Mouse (Mus musculus): ENCODE data around the gene Gm10644. TPM values are rescaled to one million over a fixed set of nuclear protein-coding genes. Genes with fewer than 3 reads are reported as not detected.

The Gm10644 gene
- polyA plus RNA-seq, 1 experiment: 0.62 TPM

DNA sequence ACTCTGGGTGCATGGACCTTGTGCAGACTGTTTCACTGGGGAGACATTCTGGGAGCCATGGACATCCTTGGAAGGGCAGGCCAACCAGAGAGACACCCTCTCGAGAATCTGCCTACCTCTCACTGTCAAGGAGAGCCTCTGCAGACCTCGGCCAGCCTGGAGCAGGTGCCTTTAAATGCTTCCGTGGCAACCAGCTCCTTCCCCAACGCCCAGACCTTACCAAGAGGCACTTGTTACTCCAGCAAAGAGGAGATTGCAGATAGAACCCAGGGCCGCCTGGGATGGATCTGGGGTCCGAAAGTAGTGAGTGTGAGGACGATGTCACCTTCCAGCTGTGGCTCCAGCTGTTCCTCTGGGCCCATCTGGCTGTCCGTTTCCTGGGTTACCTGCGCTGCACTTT lies 23.2 kb upstream of the Gm10644 start:
- no peak for TF ChIP-seq CTCF (IDR thresholded peaks at IDR 0.05; ENCODE audit: borderline replicate concordance, extremely low read depth, insufficient read depth, insufficient read length)
- no peak for TF ChIP-seq POLR2A (IDR thresholded peaks at IDR 0.05; ENCODE audit: borderline replicate concordance, extremely low read depth, insufficient read depth, insufficient read length, poor library complexity, severe bottlenecking)
- DNase-seq (ENCODE audit: low read depth): no peak

DNA sequence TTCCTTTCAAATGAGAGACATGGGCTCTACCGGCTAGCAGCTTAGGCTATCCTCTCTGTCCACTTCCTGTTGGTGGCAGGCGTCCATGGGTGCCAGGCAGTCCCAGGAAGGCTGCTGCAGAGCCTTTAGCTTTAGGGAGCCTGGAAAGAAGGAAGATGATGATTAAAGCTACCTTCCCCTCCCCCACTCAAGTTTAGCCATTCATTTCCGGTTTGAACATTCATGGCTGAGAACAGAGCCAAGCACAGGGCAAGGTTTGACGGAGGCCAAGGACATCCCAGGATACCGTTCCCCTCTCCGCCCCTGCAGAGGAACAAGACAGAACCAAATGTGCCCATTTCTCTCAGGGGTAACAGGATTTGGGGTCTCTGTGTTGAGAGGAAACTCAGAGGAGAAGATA lies 22.6 kb upstream of the Gm10644 start:
- TF ChIP-seq POLR2A (IDR thresholded peaks at IDR 0.05; ENCODE audit: borderline replicate concordance, extremely low read depth, insufficient read depth, insufficient read length, poor library complexity, severe bottlenecking) (no peak), CTCF (IDR thresholded peaks at IDR 0.05; ENCODE audit: borderline replicate concordance, extremely low read depth, insufficient read depth, insufficient read length) (no peak)
- no peak for DNase-seq (ENCODE audit: low read depth)

DNA sequence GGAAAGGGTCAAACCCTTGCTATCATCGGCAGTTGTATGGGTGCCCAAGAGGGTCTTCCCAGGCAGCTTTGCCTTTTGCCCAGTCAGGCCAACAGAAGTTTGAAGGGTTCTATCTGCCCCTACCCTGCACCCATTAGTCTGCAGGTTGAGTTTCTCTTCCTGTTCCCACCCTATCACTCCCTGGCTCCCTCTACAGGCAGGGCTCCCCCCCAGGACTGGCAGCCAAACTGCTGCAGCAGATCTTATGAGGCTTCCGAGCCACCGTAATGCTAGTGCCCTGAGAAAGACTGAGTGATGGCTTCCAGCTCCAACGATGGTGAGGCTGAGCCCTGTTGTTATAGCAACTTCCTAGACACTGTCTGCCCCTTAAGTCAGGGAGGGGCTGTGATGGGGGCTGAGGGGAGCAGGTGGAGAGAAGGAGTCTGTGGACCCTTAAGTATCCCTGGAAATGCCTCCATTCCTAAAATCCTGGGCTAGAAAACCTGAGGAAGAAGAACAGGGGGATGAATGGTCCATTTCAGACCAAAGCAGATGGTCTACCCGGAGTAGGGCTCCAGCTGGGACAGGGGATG lies 21.9 kb upstream of the Gm10644 start:
- DNase-seq (ENCODE audit: low read depth): no peak
- TF ChIP-seq CTCF (IDR thresholded peaks at IDR 0.05; ENCODE audit: borderline replicate concordance, extremely low read depth, insufficient read depth, insufficient read length): no peak
- no peak for TF ChIP-seq POLR2A (IDR thresholded peaks at IDR 0.05; ENCODE audit: borderline replicate concordance, extremely low read depth, insufficient read depth, insufficient read length, poor library complexity, severe bottlenecking)

DNA sequence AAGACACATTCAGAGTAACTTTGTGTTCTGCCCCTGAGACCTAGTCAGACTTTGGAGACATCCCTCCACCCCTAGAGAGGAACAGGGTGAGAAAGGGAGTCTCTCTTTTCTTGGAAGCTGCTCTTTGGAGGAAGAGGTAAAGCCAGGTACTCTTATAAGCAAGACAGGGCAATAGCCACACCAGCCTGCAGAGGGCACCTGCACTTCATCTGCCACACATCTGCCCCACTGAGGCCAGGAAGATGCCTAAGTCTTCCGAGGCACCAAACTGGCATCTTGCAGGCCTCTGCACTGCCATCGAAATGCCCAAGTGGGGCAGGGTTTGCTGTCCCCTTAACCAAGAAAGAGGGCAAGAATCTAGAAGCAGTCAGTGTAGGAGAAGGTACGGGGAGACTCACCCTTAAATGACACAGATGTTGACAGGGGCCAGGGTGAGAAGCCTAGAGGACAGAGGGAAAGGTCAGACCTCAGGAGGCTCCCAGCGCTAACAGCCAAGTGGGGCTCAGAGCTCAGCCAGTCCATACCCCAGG lies 21.2 kb upstream of the Gm10644 start:
- no peak for DNase-seq (ENCODE audit: low read depth)
- no peak for TF ChIP-seq CTCF (IDR thresholded peaks at IDR 0.05; ENCODE audit: borderline replicate concordance, extremely low read depth, insufficient read depth, insufficient read length)
- TF ChIP-seq POLR2A (IDR thresholded peaks at IDR 0.05; ENCODE audit: borderline replicate concordance, extremely low read depth, insufficient read depth, insufficient read length, poor library complexity, severe bottlenecking): no peak

DNA sequence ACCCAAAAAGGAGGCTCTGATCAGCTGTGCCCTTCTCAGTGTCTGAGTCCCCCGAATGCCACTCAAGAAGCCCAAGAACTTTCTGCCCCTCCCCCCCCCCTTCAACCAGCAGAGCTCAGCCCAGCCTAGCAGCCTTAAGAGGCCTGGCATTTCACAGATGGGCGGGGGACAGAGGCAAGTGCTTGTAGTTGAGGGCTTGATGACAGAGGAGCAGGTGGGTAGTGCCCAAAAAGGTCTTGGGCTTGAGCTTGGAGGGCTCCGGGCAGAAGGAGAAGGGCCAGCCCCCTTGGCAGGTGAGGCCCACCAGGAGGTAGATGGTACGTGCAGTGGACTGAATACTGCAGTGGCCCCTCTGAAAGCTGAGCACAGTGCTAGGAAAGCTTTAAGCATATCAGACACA lies 19.5 kb upstream of the Gm10644 start:
- no peak for TF ChIP-seq POLR2A (IDR thresholded peaks at IDR 0.05; ENCODE audit: borderline replicate concordance, extremely low read depth, insufficient read depth, insufficient read length, poor library complexity, severe bottlenecking)
- no peak for TF ChIP-seq CTCF (IDR thresholded peaks at IDR 0.05; ENCODE audit: borderline replicate concordance, extremely low read depth, insufficient read depth, insufficient read length)
- no peak for DNase-seq (ENCODE audit: low read depth)

DNA sequence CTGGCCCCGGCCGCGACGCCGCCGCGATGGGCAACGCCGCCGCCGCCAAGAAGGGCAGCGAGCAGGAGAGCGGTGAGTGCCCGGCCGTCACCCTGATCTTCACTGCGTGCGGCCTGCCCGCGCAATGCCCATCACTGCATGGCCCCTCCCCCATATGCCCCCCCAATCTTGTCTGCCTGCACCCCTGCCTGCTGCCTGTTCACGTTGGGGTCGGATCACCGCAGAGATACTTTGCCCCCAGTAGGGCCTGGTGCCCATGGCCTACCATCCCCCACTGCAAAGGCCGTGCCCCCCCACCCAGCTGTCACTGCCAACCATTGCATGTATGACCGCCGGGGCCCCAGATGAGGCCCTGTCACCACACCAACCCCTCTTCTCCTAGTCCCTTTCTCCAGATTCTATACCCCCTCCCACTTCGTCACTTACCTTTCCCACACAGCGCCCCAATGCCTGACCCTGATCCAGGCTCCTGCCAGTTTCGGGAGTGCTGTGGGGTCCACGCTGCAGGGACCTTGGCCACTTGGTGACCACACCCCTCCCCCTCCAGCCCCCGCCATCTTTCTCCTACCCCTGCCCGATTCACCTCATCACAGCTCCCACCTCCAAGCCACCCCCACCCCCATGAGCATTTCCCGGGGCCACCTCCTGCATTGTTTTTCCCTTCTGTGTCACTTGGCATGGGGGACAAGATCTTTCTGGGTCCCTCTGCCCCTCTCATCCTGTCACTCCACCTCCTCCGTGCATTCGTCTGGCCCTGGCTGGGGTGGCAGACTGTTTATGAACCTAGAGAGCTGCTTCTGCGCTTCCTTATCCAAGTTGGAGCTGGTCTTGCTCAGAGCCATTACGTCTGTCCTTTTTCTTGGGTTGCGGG lies 18.4 kb upstream of the Gm10644 start:
- peak; percentile 32 for DNase-seq (ENCODE audit: low read depth)
- TF ChIP-seq CTCF (IDR thresholded peaks at IDR 0.05; ENCODE audit: borderline replicate concordance, extremely low read depth, insufficient read depth, insufficient read length): no peak
- TF ChIP-seq POLR2A (IDR thresholded peaks at IDR 0.05; ENCODE audit: borderline replicate concordance, extremely low read depth, insufficient read depth, insufficient read length, poor library complexity, severe bottlenecking): no peak

DNA sequence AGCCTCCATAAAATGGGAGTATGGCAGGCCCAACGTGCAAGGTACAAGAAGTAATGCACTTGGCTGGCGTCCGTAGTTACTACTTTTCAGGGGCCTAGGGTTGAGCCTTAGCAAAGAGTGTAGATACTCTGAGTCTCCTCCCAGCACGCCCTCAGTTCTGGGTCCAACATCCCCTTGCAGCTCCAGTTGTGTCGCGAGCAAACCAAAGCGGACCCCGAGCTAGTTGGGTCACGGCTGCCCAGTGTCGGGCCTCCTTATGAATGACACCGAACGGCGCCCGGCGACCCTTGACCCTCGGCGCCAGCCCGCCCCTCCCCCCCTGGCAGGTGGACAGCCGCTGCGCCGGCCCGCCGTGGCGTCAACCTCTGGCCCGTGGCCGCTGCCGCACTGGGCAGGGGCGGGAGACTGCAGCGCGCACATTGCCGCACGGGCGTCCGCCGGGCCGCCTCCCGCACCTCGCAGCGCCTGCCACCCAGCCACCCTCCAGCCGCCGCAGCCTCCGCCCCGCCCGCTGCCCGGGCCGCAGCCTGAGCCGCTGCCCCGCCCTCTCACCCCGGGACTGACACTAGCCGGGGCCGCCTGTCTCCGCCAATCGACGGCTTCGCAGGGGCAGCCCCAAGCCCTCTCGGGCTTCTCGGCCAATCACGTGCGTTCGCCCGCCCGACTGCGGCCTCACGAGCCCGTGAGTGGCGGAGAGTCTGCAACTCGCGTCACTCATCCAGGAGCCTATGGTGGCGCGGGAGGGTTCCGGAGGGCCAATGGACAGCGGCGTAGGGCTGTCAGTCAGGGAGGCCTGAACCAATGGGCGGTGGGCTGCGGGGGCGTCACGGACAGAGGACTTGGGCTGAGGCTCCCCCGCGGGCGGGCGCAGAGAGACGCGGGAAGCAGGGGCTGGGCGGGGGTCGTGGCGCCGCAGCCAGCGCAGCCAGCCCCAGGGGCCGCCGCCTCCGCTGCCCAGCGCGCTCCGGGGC lies 17.4 kb upstream of the Gm10644 start, which contains the start of gene Prkaca:
Gene Prkaca, plus strand, starts transcription at position 844 of the 971 bp plus-strand sequence.
- TF ChIP-seq CTCF (IDR thresholded peaks at IDR 0.05; ENCODE audit: borderline replicate concordance, extremely low read depth, insufficient read depth, insufficient read length): no peak
- peak; percentile 86 for TF ChIP-seq POLR2A (IDR thresholded peaks at IDR 0.05; ENCODE audit: borderline replicate concordance, extremely low read depth, insufficient read depth, insufficient read length, poor library complexity, severe bottlenecking)

DNA sequence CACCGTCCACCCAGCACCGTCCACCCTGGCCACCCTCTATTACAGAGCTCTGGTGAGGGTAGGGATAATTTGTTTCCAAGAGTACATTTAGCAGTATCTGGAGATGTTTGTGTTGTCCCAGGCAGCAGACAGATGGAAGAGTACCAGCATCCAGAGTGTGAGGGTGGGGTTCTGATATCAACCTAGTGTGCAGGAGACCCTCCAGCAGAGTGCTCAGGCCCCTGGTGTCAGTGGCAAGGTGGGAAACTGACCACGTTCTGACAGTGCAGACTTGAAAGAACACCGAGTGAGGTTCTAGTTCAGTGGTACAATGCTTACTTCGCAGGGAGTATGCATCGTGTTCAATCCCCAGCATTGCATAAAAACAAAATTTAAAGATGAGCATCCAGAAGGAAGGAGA lies 16.7 kb upstream of the Gm10644 start:
- no peak for DNase-seq (ENCODE audit: low read depth)
- TF ChIP-seq POLR2A (IDR thresholded peaks at IDR 0.05; ENCODE audit: borderline replicate concordance, extremely low read depth, insufficient read depth, insufficient read length, poor library complexity, severe bottlenecking) (no peak), CTCF (IDR thresholded peaks at IDR 0.05; ENCODE audit: borderline replicate concordance, extremely low read depth, insufficient read depth, insufficient read length) (no peak)

More for the DNA sequence above, 17.4 kb upstream of the Gm10644 start, which contains the start of gene Prkaca:
- peak; percentile 100 for DNase-seq (ENCODE audit: low read depth)

DNA sequence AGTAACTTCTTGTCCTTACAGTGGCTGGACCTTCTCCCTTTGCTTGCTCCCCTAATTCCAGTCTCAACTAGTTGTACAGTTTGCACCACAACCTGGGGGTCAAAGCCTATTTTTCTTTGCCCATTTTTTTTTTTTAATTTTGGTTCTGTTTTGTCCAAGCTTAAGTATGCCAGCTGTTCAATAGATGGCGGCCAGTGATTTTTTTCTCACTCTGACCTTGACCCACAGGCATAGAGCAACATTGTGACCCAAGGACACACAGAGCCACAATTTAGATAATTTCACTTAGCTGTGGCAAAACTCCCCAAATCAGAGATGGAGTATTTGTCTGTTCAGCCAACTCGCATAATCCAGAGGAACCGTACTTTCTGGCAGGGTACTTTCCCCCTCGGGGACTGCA lies 16.1 kb upstream of the Gm10644 start:
- TF ChIP-seq POLR2A (IDR thresholded peaks at IDR 0.05; ENCODE audit: borderline replicate concordance, extremely low read depth, insufficient read depth, insufficient read length, poor library complexity, severe bottlenecking) (no peak), CTCF (IDR thresholded peaks at IDR 0.05; ENCODE audit: borderline replicate concordance, extremely low read depth, insufficient read depth, insufficient read length) (no peak)
- DNase-seq (ENCODE audit: low read depth): no peak

DNA sequence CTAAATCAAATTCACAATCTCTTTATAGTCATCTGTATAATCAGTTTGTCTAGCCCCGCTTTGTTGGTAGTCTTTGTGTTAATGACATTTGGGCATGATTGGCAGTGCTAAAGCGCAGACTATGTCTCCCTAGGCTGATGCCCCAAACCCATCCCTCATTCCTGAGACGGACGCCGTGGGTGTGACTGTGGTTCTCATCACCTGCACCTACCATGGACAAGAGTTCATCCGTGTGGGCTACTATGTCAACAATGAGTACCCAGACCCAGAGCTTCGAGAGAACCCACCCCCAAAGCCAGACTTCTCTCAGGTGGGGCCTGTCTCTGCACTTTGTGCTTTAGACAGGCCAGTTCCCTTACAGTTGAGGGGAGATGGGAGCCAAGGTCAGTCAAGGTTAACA lies 12.7 kb upstream of the Gm10644 start:
- no peak for TF ChIP-seq CTCF (IDR thresholded peaks at IDR 0.05; ENCODE audit: borderline replicate concordance, extremely low read depth, insufficient read depth, insufficient read length)
- DNase-seq (ENCODE audit: low read depth): no peak
